Mouse (Mus musculus): ENCODE results near the gene Man1a2. TPM values are rescaled to one million over a fixed set of nuclear protein-coding genes. Genes with fewer than 3 reads are reported as not detected.

Gene Man1a2
- total RNA-seq, 2 experiments from 2014 or later: 20.3 to 24.8 TPM

- peak; percentile 25 for DNase-seq
- H3K27ac ChIP-seq: peak overlapping the region; percentile 48
- intact Hi-C loops (cut with DNase I): loop anchor here (10.0 kb wide), 2 partner anchors 117 to 517 kb away; partner anchors contain the start of genes Gdap2 and Wdr3
- TF ChIP-seq CTCF (IDR thresholded peaks at IDR 0.05): no peak
- H3K4me3 ChIP-seq: peak overlapping the region; percentile 73
These were observed 3.7 kb downstream of the Man1a2 start for GRCm38 (mm10) chr3:100681448-100682092.

DNA sequence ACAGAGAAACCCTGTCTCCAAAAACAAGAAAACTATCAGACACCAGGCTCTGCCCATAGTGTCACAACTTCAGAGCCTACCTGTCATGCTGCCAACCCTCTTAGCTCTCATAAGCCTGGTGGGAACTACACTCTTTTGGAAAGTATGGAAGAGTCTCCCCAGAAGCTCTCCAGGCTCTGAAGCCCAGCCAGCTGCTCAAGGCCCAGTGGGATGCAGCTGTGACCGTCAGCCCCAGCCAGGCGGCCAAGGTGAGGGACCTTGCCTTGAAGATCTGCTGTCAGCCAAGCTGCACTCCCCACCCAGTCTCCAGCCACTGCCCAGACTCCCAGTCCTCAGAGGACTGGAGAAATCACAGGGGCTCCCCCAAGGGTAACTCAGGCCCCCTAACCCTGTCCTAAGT is 5.1 kb downstream of the Man1a2 start:
- DNase-seq: peak; percentile 36
- H3K4me3 ChIP-seq: no peak overlapping the region
- TF ChIP-seq CTCF (IDR thresholded peaks at IDR 0.05): no peak
- intact Hi-C loops (cut with DNase I): loop anchor here (10.0 kb wide), 2 partner anchors 115 to 515 kb away; partner anchors contain the start of genes Gdap2 and Wdr3
- H3K27ac ChIP-seq: peak overlapping the region; percentile 62

DNA sequence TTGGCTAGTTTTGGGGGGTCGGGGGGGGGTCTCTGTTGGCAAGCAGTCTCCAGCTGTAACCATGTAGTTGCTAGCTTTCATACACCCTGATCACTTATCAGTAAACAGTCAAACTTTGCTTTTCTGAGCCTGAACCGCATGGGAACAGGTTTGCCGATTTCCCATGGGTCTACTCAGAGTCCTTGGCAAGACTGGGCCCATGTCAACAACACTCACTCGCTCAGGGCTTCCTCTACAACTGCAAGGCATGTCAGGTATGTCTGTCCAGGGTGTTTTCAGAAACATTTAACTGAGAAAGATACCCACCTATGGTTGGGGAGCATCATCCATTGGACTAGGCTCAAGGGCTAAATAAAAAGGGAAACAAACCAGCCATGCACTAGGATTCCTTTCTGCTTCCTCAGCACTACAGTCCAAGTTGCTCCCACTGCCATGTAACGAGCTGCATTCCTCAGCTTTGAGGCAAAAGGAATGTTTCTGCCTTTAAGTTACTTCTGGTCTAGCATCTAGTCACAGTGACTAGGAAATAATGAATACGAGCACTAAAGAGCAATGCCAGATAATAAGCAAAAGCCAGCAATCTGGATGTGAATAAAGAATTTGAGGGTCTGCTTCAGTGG is 6.2 kb downstream of the Man1a2 start:
- DNase-seq: no peak
- Histone ChIP-seq H3K27ac (no peak overlapping the region), H3K4me3 (no peak overlapping the region)
- no peak for TF ChIP-seq CTCF (IDR thresholded peaks at IDR 0.05)
- intact Hi-C loops (cut with DNase I): no loop called here

DNA sequence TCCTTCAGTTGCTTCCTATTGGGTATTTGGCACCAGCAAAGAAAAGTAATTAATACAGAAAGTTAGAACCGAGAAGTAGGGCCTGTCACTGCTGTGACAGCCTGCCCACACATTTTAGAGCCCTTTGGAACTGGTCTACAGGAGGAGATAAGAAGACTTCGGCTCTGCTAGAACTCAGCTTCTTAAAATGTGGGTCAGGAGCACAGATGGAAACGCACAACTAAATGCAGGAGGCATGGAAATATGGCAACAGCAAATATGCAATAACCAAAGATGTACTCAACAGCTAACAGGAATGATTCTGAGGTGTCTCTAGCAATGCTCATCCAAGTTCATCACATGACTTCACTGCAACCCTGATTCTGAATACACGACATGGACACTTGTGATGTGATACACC is 10.2 kb downstream of the Man1a2 start:
- intact Hi-C loops (cut with DNase I): no loop called here
- Histone ChIP-seq H3K27ac (no peak overlapping the region), H3K4me3 (no peak overlapping the region)
- no peak for DNase-seq
- TF ChIP-seq CTCF (IDR thresholded peaks at IDR 0.05): no peak

DNA sequence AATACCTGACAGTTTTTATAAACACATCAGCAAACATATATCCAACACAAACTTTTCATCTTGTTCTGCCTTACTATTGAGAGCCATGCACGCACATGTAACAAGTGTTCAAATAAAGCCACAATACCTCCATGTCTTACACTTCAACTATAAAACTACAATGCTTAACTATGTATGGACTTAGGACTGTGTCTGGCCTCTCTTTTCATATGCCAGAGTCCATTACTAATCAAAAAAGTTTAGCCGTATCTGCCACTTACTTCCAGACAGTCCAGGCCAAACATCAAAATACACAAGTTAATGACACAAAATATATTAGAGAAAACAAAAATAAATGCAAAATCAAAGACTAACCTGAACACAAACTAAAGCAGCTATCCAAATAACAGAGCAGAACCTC is 14.9 kb downstream of the Man1a2 start:
- DNase-seq: no peak
- TF ChIP-seq CTCF (IDR thresholded peaks at IDR 0.05): no peak
- Histone ChIP-seq H3K27ac (no peak overlapping the region), H3K4me3 (no peak overlapping the region)
- intact Hi-C loops (cut with DNase I): no loop called here

- no peak for TF ChIP-seq CTCF (IDR thresholded peaks at IDR 0.05)
- intact Hi-C loops (cut with DNase I): no loop called here
- DNase-seq: no peak
- Histone ChIP-seq H3K27ac (no peak overlapping the region), H3K4me3 (no peak overlapping the region)
These were observed 32.0 kb downstream of the Man1a2 start for GRCm38 (mm10) chr3:100653291-100653690.

GRCm38 (mm10) chr3:100641581-100641980 is 43.7 kb downstream of the Man1a2 start:
- TF ChIP-seq CTCF (IDR thresholded peaks at IDR 0.05): no peak
- intact Hi-C loops (cut with DNase I): no loop called here
- no peak overlapping the region for H3K4me3 ChIP-seq
- no peak overlapping the region for H3K27ac ChIP-seq
- no peak for DNase-seq

DNA sequence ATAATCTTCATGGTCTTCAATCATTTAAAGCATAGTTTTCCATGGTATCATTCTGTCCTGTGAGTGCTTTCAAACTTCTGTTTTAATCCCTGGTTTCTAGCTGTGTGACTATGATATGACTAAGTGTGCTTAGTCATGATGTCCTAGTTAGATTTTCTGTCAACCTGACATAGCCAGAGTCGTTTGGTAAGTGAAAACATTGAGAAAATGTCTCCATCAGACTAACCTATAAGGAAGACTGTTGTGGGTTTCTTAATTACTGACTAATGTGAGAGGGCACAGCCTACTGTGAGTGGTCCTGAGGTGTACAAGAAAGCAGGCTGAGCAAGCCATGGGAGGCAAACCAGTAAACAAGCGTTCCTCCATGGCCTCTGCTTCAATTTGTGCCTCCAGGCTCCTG is 49.0 kb downstream of the Man1a2 start:
- no peak for DNase-seq
- intact Hi-C loops (cut with DNase I): no loop called here
- H3K4me3 ChIP-seq: no peak overlapping the region
- no peak overlapping the region for H3K27ac ChIP-seq
- TF ChIP-seq CTCF (IDR thresholded peaks at IDR 0.05): no peak

DNA sequence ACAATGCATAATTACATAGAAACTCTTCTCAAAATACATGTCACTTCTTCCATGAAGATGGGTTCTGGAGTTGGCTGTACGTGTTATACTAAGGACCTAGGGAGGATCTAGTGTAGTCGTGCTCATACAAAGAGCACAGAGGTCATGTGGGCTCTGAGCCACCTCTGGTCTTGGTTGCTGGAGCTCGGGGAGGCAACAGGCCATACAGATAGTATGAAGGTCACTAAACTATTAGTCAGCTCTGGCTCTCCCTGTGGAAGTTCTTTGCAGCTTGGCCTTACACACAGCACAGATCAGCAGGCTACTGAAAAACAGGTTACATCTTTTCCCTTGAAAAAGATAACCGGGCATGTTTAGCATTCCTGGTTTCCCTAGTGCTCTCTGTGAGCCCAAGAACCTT is 50.5 kb downstream of the Man1a2 start:
- intact Hi-C loops (cut with DNase I): no loop called here
- TF ChIP-seq CTCF (IDR thresholded peaks at IDR 0.05): no peak
- Histone ChIP-seq H3K27ac (no peak overlapping the region), H3K4me3 (no peak overlapping the region)
- no peak for DNase-seq

- Histone ChIP-seq H3K27ac (no peak overlapping the region), H3K4me3 (no peak overlapping the region)
- no peak for DNase-seq
- intact Hi-C loops (cut with DNase I): no loop called here
- no peak for TF ChIP-seq CTCF (IDR thresholded peaks at IDR 0.05)
These were observed 66.8 kb downstream of the Man1a2 start for GRCm38 (mm10) chr3:100618511-100618910.

DNA sequence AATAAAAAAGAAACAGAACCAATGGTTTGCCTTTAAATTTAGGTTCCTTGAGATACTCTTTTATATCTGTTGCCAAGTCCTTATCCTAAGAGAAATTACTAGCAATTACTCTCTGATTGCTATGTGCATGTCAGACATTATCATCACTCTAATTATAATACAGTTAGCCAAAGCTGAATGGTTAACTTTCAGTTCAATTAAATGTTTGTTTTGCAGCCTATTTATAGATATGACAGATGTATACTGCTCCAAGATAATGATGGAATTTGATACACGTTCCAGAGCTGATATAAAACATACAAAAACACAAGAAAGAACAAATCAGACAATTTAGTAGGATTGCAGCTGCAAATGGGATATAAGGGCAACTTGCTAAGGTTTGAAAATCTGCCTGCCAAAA is 74.4 kb downstream of the Man1a2 start:
- DNase-seq: no peak
- H3K27ac ChIP-seq: no peak overlapping the region
- TF ChIP-seq CTCF (IDR thresholded peaks at IDR 0.05): no peak
- intact Hi-C loops (cut with DNase I): no loop called here
- H3K4me3 ChIP-seq: no peak overlapping the region

GRCm38 (mm10) chr3:100604539-100604938 is 80.8 kb downstream of the Man1a2 start:
- DNase-seq: no peak
- Histone ChIP-seq H3K4me3 (no peak overlapping the region), H3K27ac (no peak overlapping the region)
- no peak for TF ChIP-seq CTCF (IDR thresholded peaks at IDR 0.05)
- intact Hi-C loops (cut with DNase I): no loop called here

- intact Hi-C loops (cut with DNase I): no loop called here
- no peak for TF ChIP-seq CTCF (IDR thresholded peaks at IDR 0.05)
- no peak for DNase-seq
- Histone ChIP-seq H3K4me3 (no peak overlapping the region), H3K27ac (no peak overlapping the region)
These were observed 86.0 kb downstream of the Man1a2 start for GRCm38 (mm10) chr3:100599265-100599820.

All from gastrocnemius, adult 2 months (tissue).